Mouse (Mus musculus): ENCODE data around the gene Tmem104. TPM values are rescaled to one million over a fixed set of nuclear protein-coding genes. Genes with fewer than 3 reads are reported as not detected.

Tmem104 gene
- 10.7 and 11.7 TPM in 2 replicates for polyA plus RNA-seq (2014; fragmentation: Nextera tagmentation; extraction: Ambion mirVana)

- peaks cover 16% of the 10 kb centered on the region for H3K4me1 ChIP-seq (replicated peaks; ENCODE audit: control insufficient read depth, insufficient read depth, low read length)
- H3K27ac ChIP-seq, result peak within 1 kb of the TSS; percentile 76
- no peaks in the 10 kb centered on the region for H3K9me3 ChIP-seq (ENCODE audit: control insufficient read depth, low read length)
- ATAC-seq (ENCODE audit: low FRiP score), result peak; percentile 93
- peak within 1 kb of the TSS; percentile 54 for H3K4me2 ChIP-seq (replicated peaks)
- WGBS, result under 1% methylated on average over 39 of the region's 39 CpGs
- peaks cover 21% of the 10 kb centered on the region for H3K36me3 ChIP-seq (replicated peaks; ENCODE audit: control insufficient read depth, insufficient read depth)
- H3K9ac ChIP-seq, result peak within 1 kb of the TSS; percentile 60
- no peaks in the 10 kb centered on the region for H3K27me3 ChIP-seq (ENCODE audit: control insufficient read depth, insufficient read depth, low read length)
- peak within 1 kb of the TSS; percentile 61 for H3K4me3 ChIP-seq (replicated peaks; ENCODE audit: low read length)
- peak; percentile 98 for DNase-seq (ENCODE audit: low spot score)
These were observed at the start of gene Tmem104 for GRCm38 (mm10) chr11:115187224-115187639. TSS of gene Tmem104 (plus strand) at chr11:115187487.

GRCm38 (mm10) chr11:115138597-115139262 lies 48.6 kb upstream of the Tmem104 start:
- no peak overlapping the region for H3K9ac ChIP-seq
- no peaks in the 10 kb centered on the region for H3K4me1 ChIP-seq (replicated peaks; ENCODE audit: control insufficient read depth, insufficient read depth, low read length)
- no peaks in the 10 kb centered on the region for H3K9me3 ChIP-seq (ENCODE audit: control insufficient read depth, low read length)
- no peaks in the 10 kb centered on the region for H3K36me3 ChIP-seq (replicated peaks; ENCODE audit: control insufficient read depth, insufficient read depth)
- no peak overlapping the region for H3K27ac ChIP-seq
- 85% methylated on average over 5 of the region's 5 CpGs for WGBS
- no peak overlapping the region for H3K4me2 ChIP-seq (replicated peaks)
- ATAC-seq (ENCODE audit: low FRiP score), result no peak
- no peak for DNase-seq (ENCODE audit: low spot score)
- no peak overlapping the region for H3K4me3 ChIP-seq (replicated peaks; ENCODE audit: low read length)
- no peaks in the 10 kb centered on the region for H3K27me3 ChIP-seq (ENCODE audit: control insufficient read depth, insufficient read depth, low read length)

GRCm38 (mm10) chr11:115141970-115142369 lies 45.3 kb upstream of the Tmem104 start:
- Histone ChIP-seq H3K4me3 (replicated peaks; ENCODE audit: low read length) (no peak overlapping the region), H3K9ac (no peak overlapping the region), H3K4me2 (replicated peaks) (no peak overlapping the region), H3K4me1 (replicated peaks; ENCODE audit: control insufficient read depth, insufficient read depth, low read length) (no peaks in the 10 kb centered on the region), H3K36me3 (replicated peaks; ENCODE audit: control insufficient read depth, insufficient read depth) (no peaks in the 10 kb centered on the region), H3K27me3 (ENCODE audit: control insufficient read depth, insufficient read depth, low read length) (no peaks in the 10 kb centered on the region), H3K27ac (no peak overlapping the region), H3K9me3 (ENCODE audit: control insufficient read depth, low read length) (no peaks in the 10 kb centered on the region)
- DNase-seq (ENCODE audit: low spot score) (no peak), ATAC-seq (ENCODE audit: low FRiP score) (no peak)
- 86% methylated on average over 2 of the region's 2 CpGs for WGBS

- H3K36me3 ChIP-seq (replicated peaks; ENCODE audit: control insufficient read depth, insufficient read depth), result no peaks in the 10 kb centered on the region
- 83% methylated on average over 4 of the region's 4 CpGs for WGBS
- no peak overlapping the region for H3K4me3 ChIP-seq (replicated peaks; ENCODE audit: low read length)
- ATAC-seq (ENCODE audit: low FRiP score) (no peak), DNase-seq (ENCODE audit: low spot score) (no peak)
- no peak overlapping the region for H3K9ac ChIP-seq
- H3K4me1 ChIP-seq (replicated peaks; ENCODE audit: control insufficient read depth, insufficient read depth, low read length), result no peaks in the 10 kb centered on the region; the same call in 1 of the 2 replicates
- no peak overlapping the region for H3K27ac ChIP-seq
- no peaks in the 10 kb centered on the region for H3K9me3 ChIP-seq (ENCODE audit: control insufficient read depth, low read length)
- no peak overlapping the region for H3K4me2 ChIP-seq (replicated peaks)
- H3K27me3 ChIP-seq (ENCODE audit: control insufficient read depth, insufficient read depth, low read length), result peaks cover under 1% of the 10 kb centered on the region; the same call in 1 of the 2 replicates
These were observed 39.5 kb upstream of the Tmem104 start for GRCm38 (mm10) chr11:115147813-115148212.

GRCm38 (mm10) chr11:115150741-115151254 lies 36.5 kb upstream of the Tmem104 start:
- Histone ChIP-seq H3K4me1 (replicated peaks; ENCODE audit: control insufficient read depth, insufficient read depth, low read length) (no peaks in the 10 kb centered on the region; the same call in 1 of the 2 replicates), H3K9ac (no peak overlapping the region), H3K4me3 (replicated peaks; ENCODE audit: low read length) (no peak overlapping the region), H3K27me3 (ENCODE audit: control insufficient read depth, insufficient read depth, low read length) (peaks cover 31% of the 10 kb centered on the region), H3K4me2 (replicated peaks) (no peak overlapping the region), H3K36me3 (replicated peaks; ENCODE audit: control insufficient read depth, insufficient read depth) (no peaks in the 10 kb centered on the region), H3K27ac (no peak overlapping the region), H3K9me3 (ENCODE audit: control insufficient read depth, low read length) (no peaks in the 10 kb centered on the region)
- ATAC-seq (ENCODE audit: low FRiP score) (no peak), DNase-seq (ENCODE audit: low spot score) (no peak)
- 78% methylated on average over 6 of the region's 6 CpGs for WGBS

- DNase-seq (ENCODE audit: low spot score) (peak; percentile 81), ATAC-seq (ENCODE audit: low FRiP score) (peak; percentile 69)
- H3K9ac ChIP-seq, result peak overlapping the region; percentile 56
- peak overlapping the region; percentile 27 for H3K4me3 ChIP-seq (replicated peaks; ENCODE audit: low read length)
- H3K4me2 ChIP-seq (replicated peaks), result peak overlapping the region; percentile 53
- H3K4me1 ChIP-seq (replicated peaks; ENCODE audit: control insufficient read depth, insufficient read depth, low read length), result no peaks in the 10 kb centered on the region; the same call in 1 of the 2 replicates
- peaks cover 42% of the 10 kb centered on the region for H3K27me3 ChIP-seq (ENCODE audit: control insufficient read depth, insufficient read depth, low read length)
- no peaks in the 10 kb centered on the region for H3K36me3 ChIP-seq (replicated peaks; ENCODE audit: control insufficient read depth, insufficient read depth)
- WGBS, result 5% methylated on average over 15 of the region's 15 CpGs
- no peak overlapping the region for H3K27ac ChIP-seq
- no peaks in the 10 kb centered on the region for H3K9me3 ChIP-seq (ENCODE audit: control insufficient read depth, low read length)
These were observed 35.4 kb upstream of the Tmem104 start for GRCm38 (mm10) chr11:115151755-115152429.

GRCm38 (mm10) chr11:115153088-115153487 lies 34.2 kb upstream of the Tmem104 start:
- no peak overlapping the region for H3K4me3 ChIP-seq (replicated peaks; ENCODE audit: low read length)
- H3K27me3 ChIP-seq (ENCODE audit: control insufficient read depth, insufficient read depth, low read length), result peaks cover 44% of the 10 kb centered on the region
- no peaks in the 10 kb centered on the region for H3K36me3 ChIP-seq (replicated peaks; ENCODE audit: control insufficient read depth, insufficient read depth)
- H3K4me2 ChIP-seq (replicated peaks), result no peak overlapping the region
- DNase-seq (ENCODE audit: low spot score) (no peak), ATAC-seq (ENCODE audit: low FRiP score) (no peak)
- H3K9me3 ChIP-seq (ENCODE audit: control insufficient read depth, low read length), result no peaks in the 10 kb centered on the region
- H3K4me1 ChIP-seq (replicated peaks; ENCODE audit: control insufficient read depth, insufficient read depth, low read length), result no peaks in the 10 kb centered on the region; the same call in 1 of the 2 replicates
- WGBS, result 82% methylated on average over 9 of the region's 9 CpGs
- no peak overlapping the region for H3K27ac ChIP-seq
- no peak overlapping the region for H3K9ac ChIP-seq

GRCm38 (mm10) chr11:115153699-115154292 lies 33.5 kb upstream of the Tmem104 start:
- Histone ChIP-seq H3K9me3 (ENCODE audit: control insufficient read depth, low read length) (no peaks in the 10 kb centered on the region), H3K27ac (no peak overlapping the region), H3K4me1 (replicated peaks; ENCODE audit: control insufficient read depth, insufficient read depth, low read length) (no peaks in the 10 kb centered on the region; the same call in 1 of the 2 replicates), H3K36me3 (replicated peaks; ENCODE audit: control insufficient read depth, insufficient read depth) (no peaks in the 10 kb centered on the region), H3K9ac (no peak overlapping the region), H3K27me3 (ENCODE audit: control insufficient read depth, insufficient read depth, low read length) (peaks cover 44% of the 10 kb centered on the region), H3K4me2 (replicated peaks) (peak overlapping the region; percentile 27), H3K4me3 (replicated peaks; ENCODE audit: low read length) (peak overlapping the region; percentile 8)
- DNase-seq (ENCODE audit: low spot score), result peak; percentile 66
- ATAC-seq (ENCODE audit: low FRiP score), result peak; percentile 38; the same call in 1 of the 2 replicates
- whole genome bisulfite sequencing, result under 1% methylated on average over 33 of the region's 35 CpGs

GRCm38 (mm10) chr11:115155053-115155634 lies 32.1 kb upstream of the Tmem104 start:
- Histone ChIP-seq H3K36me3 (replicated peaks; ENCODE audit: control insufficient read depth, insufficient read depth) (no peaks in the 10 kb centered on the region), H3K9ac (no peak overlapping the region), H3K9me3 (ENCODE audit: control insufficient read depth, low read length) (no peaks in the 10 kb centered on the region), H3K27me3 (ENCODE audit: control insufficient read depth, insufficient read depth, low read length) (peaks cover 44% of the 10 kb centered on the region), H3K4me2 (replicated peaks) (no peak overlapping the region), H3K4me1 (replicated peaks; ENCODE audit: control insufficient read depth, insufficient read depth, low read length) (no peaks in the 10 kb centered on the region; the same call in 1 of the 2 replicates), H3K27ac (no peak overlapping the region), H3K4me3 (replicated peaks; ENCODE audit: low read length) (no peak overlapping the region)
- no peak for DNase-seq (ENCODE audit: low spot score)
- WGBS, result 17% methylated on average over 5 of the region's 5 CpGs
- no peak for ATAC-seq (ENCODE audit: low FRiP score)

Measured in hindbrain, embryonic 14.5 days (tissue).